Mouse (Mus musculus) testis, adult 2 months (tissue): ENCODE results near the gene 9430038I01Rik. TPM values are rescaled to one million over a fixed set of nuclear protein-coding genes. Genes with fewer than 3 reads are reported as not detected.

ENCODE experiments used
- H3K27ac ChIP-seq: fragments of 200-500 bp; 2 replicates; pipeline ENCODE4 v1.5.1; 2012; ENCODE audit warnings: low read depth, low read length; ENCODE audit not compliant: control insufficient read depth, insufficient read depth
- H3K27me3 ChIP-seq: fragments of 200-500 bp; 2 replicates; pipeline ENCODE4 v1.6.1; 2012; ENCODE audit warnings: mild to moderate bottlenecking, low read length, moderate library complexity; ENCODE audit not compliant: control insufficient read depth, insufficient read depth
- H3K36me3 ChIP-seq: fragments of 200-500 bp; 2 replicates; pipeline ENCODE4 v1.6.1; 2012; ENCODE audit warnings: mild to moderate bottlenecking, low read length; ENCODE audit not compliant: control insufficient read depth, insufficient read depth
- H3K4me1 ChIP-seq: fragments of 200-500 bp; 2 replicates; pipeline ENCODE4 v1.6.1; 2012; ENCODE audit warnings: low read length; ENCODE audit not compliant: control insufficient read depth, insufficient read depth
- H3K4me3 ChIP-seq: fragments of 200-500 bp; 2 replicates; pipeline ENCODE4 v1.5.1; 2012; ENCODE audit warnings: low read depth, mild to moderate bottlenecking, low read length, moderate library complexity, mixed read lengths; ENCODE audit not compliant: control insufficient read depth
- CTCF ChIP-seq: fragments of 200-500 bp; IDR thresholded peaks from 2 replicates; pipeline ENCODE4 v1.5.1; 2012; ENCODE audit warnings: low read depth, mild to moderate bottlenecking, inconsistent platforms, low read length, moderate library complexity; ENCODE audit not compliant: control insufficient read depth, insufficient read depth, insufficient replicate concordance
- POLR2A ChIP-seq: fragments of 200-500 bp; IDR thresholded peaks from 2 replicates; pipeline ENCODE4 v1.6.1; 2012; ENCODE audit warnings: low read depth, mild to moderate bottlenecking, inconsistent platforms, low read length, moderate library complexity; ENCODE audit not compliant: control insufficient read depth
- polyA plus RNA-seq: library from polyadenylated mRNA; depleted of rRNA; stranded (reverse); fragments of >200 nt; gene quantifications from 2 replicates; pipeline ENCODE4 v1.2.3, GENCODE M21; 2012

9430038I01Rik gene
- polyA plus RNA-seq, 1 experiment: 2.6 TPM

GRCm38 (mm10) chr7:137431769-137432603, 21.4 kb upstream of the 9430038I01Rik start:
- Histone ChIP-seq H3K4me3 (no peak overlapping the region), H3K27ac (no peak overlapping the region), H3K36me3 (no peaks in the 10 kb centered on the region), H3K4me1 (peaks cover 2% of the 10 kb centered on the region), H3K27me3 (no peaks in the 10 kb centered on the region)
- no peak for TF ChIP-seq CTCF
- no peak for TF ChIP-seq POLR2A

- no peaks in the 10 kb centered on the region for H3K27me3 ChIP-seq
- H3K27ac ChIP-seq: no peak overlapping the region
- H3K4me3 ChIP-seq: no peak overlapping the region
- no peaks in the 10 kb centered on the region for H3K4me1 ChIP-seq
- TF ChIP-seq POLR2A (no peak), CTCF (no peak)
- no peaks in the 10 kb centered on the region for H3K36me3 ChIP-seq
Measured at GRCm38 (mm10) chr7:137426693-137427092, 16.1 kb upstream of the 9430038I01Rik start.

DNA sequence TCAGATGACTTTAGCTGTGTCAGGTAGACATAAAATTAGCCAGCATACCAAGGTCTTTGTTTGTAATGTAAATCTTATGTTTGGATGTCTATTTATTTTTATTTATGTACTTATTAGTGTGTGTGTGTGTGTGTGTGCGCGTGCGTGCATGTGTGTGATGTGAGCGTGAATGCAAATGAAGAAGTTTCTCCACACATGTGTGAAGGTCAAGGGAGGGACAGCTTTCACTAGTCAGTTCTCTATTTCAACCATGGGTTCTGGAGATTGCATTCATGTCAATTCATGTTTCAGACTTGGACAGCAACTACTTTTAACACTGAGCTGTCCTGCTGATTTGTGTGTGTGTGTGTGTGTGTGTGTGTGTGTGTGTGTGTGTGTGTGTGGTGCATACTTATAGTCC, 10.7 kb upstream of the 9430038I01Rik start:
- no peaks in the 10 kb centered on the region for H3K36me3 ChIP-seq
- H3K4me1 ChIP-seq: no peaks in the 10 kb centered on the region
- no peak for TF ChIP-seq CTCF
- TF ChIP-seq POLR2A: no peak
- H3K27ac ChIP-seq: no peak overlapping the region
- no peak overlapping the region for H3K4me3 ChIP-seq
- H3K27me3 ChIP-seq: no peaks in the 10 kb centered on the region

GRCm38 (mm10) chr7:137420550-137420949, 10.0 kb upstream of the 9430038I01Rik start:
- Histone ChIP-seq H3K27ac (no peak overlapping the region), H3K27me3 (no peaks in the 10 kb centered on the region), H3K4me1 (no peaks in the 10 kb centered on the region), H3K4me3 (no peak overlapping the region), H3K36me3 (no peaks in the 10 kb centered on the region)
- TF ChIP-seq CTCF (no peak), POLR2A (no peak)

GRCm38 (mm10) chr7:137414710-137415109, 4.1 kb upstream of the 9430038I01Rik start:
- no peaks in the 10 kb centered on the region for H3K27me3 ChIP-seq

GRCm38 (mm10) chr7:137407428-137408058, 3.0 kb downstream of the 9430038I01Rik start:
- no peaks in the 10 kb centered on the region for H3K36me3 ChIP-seq
- H3K27ac ChIP-seq: no peak overlapping the region
- peaks cover 8% of the 10 kb centered on the region for H3K4me1 ChIP-seq
- no peak overlapping the region for H3K4me3 ChIP-seq
- TF ChIP-seq POLR2A: no peak
- no peak for TF ChIP-seq CTCF
- H3K27me3 ChIP-seq: no peaks in the 10 kb centered on the region

More at GRCm38 (mm10) chr7:137414710-137415109, 4.1 kb upstream of the 9430038I01Rik start:
- H3K4me1 ChIP-seq: peaks cover 5% of the 10 kb centered on the region
- no peak overlapping the region for H3K4me3 ChIP-seq
- H3K36me3 ChIP-seq: no peaks in the 10 kb centered on the region
- TF ChIP-seq CTCF: no peak
- TF ChIP-seq POLR2A: no peak
- H3K27ac ChIP-seq: no peak overlapping the region

DNA sequence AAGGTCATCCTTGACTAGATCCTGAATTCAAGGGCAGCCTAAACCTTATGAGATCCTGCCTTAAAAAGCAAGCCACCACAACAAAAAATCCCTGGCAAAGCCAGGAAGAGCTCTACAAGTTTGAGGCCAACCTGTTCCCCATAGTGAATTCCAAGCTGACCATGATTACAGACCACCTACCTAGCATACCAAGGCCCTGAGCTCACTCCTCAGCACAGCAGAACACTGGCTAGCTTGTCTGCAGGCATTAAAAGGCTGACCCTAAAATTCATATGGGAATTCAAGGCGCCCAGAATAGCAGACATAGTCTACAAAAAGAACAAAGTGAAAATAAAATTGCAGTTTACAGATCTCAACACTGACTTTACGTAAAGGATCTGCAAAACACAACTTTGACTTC, 6.4 kb downstream of the 9430038I01Rik start:
- H3K27me3 ChIP-seq: no peaks in the 10 kb centered on the region
- H3K27ac ChIP-seq: no peak overlapping the region; the same call in 1 of the 2 replicates
- no peak overlapping the region for H3K4me3 ChIP-seq
- no peaks in the 10 kb centered on the region for H3K36me3 ChIP-seq
- H3K4me1 ChIP-seq: no peaks in the 10 kb centered on the region
- TF ChIP-seq POLR2A (no peak), CTCF (no peak)
